Mouse (Mus musculus): ENCODE measurements around the gene Syf2. TPM values are rescaled to one million over a fixed set of nuclear protein-coding genes. Genes with fewer than 3 reads are reported as not detected.

Gene Syf2
- total and polyA plus RNA-seq, 3 experiments = 94.6 to 165 (median 103) TPM

DNA sequence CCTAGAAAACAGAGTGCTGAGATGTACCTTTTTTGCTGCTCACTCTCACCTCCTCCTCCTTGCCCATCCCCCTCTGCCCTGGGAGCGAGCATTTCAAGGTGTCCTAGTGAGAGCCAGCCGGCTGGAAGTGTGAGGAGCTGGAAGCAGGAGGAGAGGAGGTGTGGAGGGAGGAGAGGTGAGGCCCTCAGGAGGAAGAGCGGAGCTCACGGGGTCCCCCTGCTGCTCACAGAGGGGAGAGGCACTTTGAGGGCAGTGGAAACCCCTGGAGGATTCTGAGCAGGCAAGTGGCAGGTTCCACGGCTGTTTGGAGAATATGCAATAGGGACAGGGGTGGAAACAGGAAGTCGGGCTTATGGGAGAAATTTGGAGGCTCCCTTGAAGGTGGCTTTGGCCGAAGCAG is 47.4 kb upstream of the Syf2 start:
- H3K27ac ChIP-seq (ENCODE audit: control insufficient read depth, low read depth, low read length) = no peak overlapping the region
- H3K9ac ChIP-seq (ENCODE audit: control insufficient read depth, low read depth, low read length, poor library complexity, severe bottlenecking) = no peak overlapping the region
- H3K4me1 ChIP-seq (ENCODE audit: control insufficient read depth in 1 of 2, insufficient read depth in 2 of 2, low read length in 2 of 2) = no peaks in the 10 kb centered on the region
- no peak overlapping the region for H3K4me3 ChIP-seq (ENCODE audit: control insufficient read depth in 1 of 2, insufficient read depth in 1 of 2, low read depth in 2 of 2, low read length in 2 of 2)
- DNase-seq (ENCODE audit: low read depth, low spot score) = peak; percentile 71
- H3K9me3 ChIP-seq (replicated peaks; ENCODE audit: insufficient read depth, low read length) = no peaks in the 10 kb centered on the region
- no peaks in the 10 kb centered on the region for H3K36me3 ChIP-seq (ENCODE audit: control insufficient read depth in 1 of 2, insufficient read depth in 2 of 2, low read length in 2 of 2)
- H3K27me3 ChIP-seq (ENCODE audit: control insufficient read depth in 1 of 2, insufficient read depth in 2 of 2, low read length in 2 of 2) = no peaks in the 10 kb centered on the region
- TF ChIP-seq HCFC1 (IDR thresholded peaks at IDR 0.05; ENCODE audit: low read depth, low read length) (no peak), SIN3A (IDR thresholded peaks at IDR 0.05; ENCODE audit: low read length) (peak; percentile 40; the same call in 1 of the 2 replicates), MXI1 (IDR thresholded peaks at IDR 0.05; ENCODE audit: low read depth, low read length) (no peak), TAL1 (IDR thresholded peaks at IDR 0.05; ENCODE audit: low read length) (no peak), MAZ (IDR thresholded peaks at IDR 0.05; ENCODE audit: low read depth, low read length) (0 out of 2 replicates have a peak, but pooled peaks have one; percentile 38), RAD21 (IDR thresholded peaks at IDR 0.05; ENCODE audit: low read depth, low read length) (peak; percentile 60), MYC (IDR thresholded peaks at IDR 0.05; ENCODE audit: low read depth, low read length) (no peak), CTCF (IDR thresholded peaks at IDR 0.05 in 2 of 3, conservative IDR thresholded peaks at IDR 0.05 in 1 of 3; ENCODE audit: control insufficient read depth in 1 of 3, insufficient read depth in 1 of 3, low read depth in 2 of 3, low read length in 3 of 3, poor library complexity in 1 of 3, severe bottlenecking in 1 of 3) (peak; percentile 79 to 89 (median 85)), ZC3H11A (IDR thresholded peaks at IDR 0.05; ENCODE audit: low read depth, low read length) (peak; percentile 66), SMC3 (IDR thresholded peaks at IDR 0.05; ENCODE audit: low read depth, low read length) (peak; percentile 88), POLR2AphosphoS2 (IDR thresholded peaks at IDR 0.05; ENCODE audit: low read length) (no peak), MAFK (IDR thresholded peaks at IDR 0.05; ENCODE audit: borderline replicate concordance, low read depth, low read length) (no peak), RCOR1 (IDR thresholded peaks at IDR 0.05; ENCODE audit: low read depth, low read length) (no peak), JUND (IDR thresholded peaks at IDR 0.05; ENCODE audit: low read depth, low read length) (no peak)
- H3K79me2 ChIP-seq (ENCODE audit: control insufficient read depth, insufficient read depth, low read length, poor library complexity) = no peaks in the 10 kb centered on the region

DNA sequence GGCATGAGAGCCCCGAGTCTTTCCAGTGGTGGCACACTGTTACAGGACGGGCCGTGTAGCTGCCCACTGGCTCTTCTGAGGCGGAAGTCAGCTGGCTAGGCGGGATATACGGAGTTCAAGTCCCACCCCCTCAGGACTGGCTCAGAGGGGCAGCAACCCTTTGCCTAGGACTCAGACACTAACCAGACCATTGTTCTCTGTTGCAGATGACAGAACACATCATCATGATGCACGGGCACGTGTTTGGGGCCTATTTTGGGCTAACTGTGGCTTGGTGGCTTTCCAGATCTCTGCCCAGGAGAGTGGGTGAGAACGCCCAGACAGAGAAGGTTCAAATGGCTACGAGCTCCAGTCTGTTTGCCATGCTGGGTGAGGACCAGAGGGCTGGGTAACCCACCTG is 46.9 kb upstream of the Syf2 start:
- H3K27ac ChIP-seq (ENCODE audit: control insufficient read depth, low read depth, low read length) = no peak overlapping the region
- no peak for DNase-seq (ENCODE audit: low read depth, low spot score)
- H3K9ac ChIP-seq (ENCODE audit: control insufficient read depth, low read depth, low read length, poor library complexity, severe bottlenecking) = no peak overlapping the region
- no peaks in the 10 kb centered on the region for H3K36me3 ChIP-seq (ENCODE audit: control insufficient read depth in 1 of 2, insufficient read depth in 2 of 2, low read length in 2 of 2)
- H3K27me3 ChIP-seq (ENCODE audit: control insufficient read depth in 1 of 2, insufficient read depth in 2 of 2, low read length in 2 of 2) = no peaks in the 10 kb centered on the region
- no peaks in the 10 kb centered on the region for H3K4me1 ChIP-seq (ENCODE audit: control insufficient read depth in 1 of 2, insufficient read depth in 2 of 2, low read length in 2 of 2)
- no peaks in the 10 kb centered on the region for H3K9me3 ChIP-seq (replicated peaks; ENCODE audit: insufficient read depth, low read length)
- no peak overlapping the region for H3K4me3 ChIP-seq (ENCODE audit: control insufficient read depth in 1 of 2, insufficient read depth in 1 of 2, low read depth in 2 of 2, low read length in 2 of 2)
- no peaks in the 10 kb centered on the region for H3K79me2 ChIP-seq (ENCODE audit: control insufficient read depth, insufficient read depth, low read length, poor library complexity)
- TF ChIP-seq E2F4 (IDR thresholded peaks at IDR 0.05; ENCODE audit: borderline replicate concordance, low read depth, low read length) = no peak
- no peak for TF ChIP-seq CHD2 (IDR thresholded peaks at IDR 0.05; ENCODE audit: low read length)
- no peak for TF ChIP-seq TAL1 (IDR thresholded peaks at IDR 0.05; ENCODE audit: low read length)
- no peak for TF ChIP-seq SMC3 (IDR thresholded peaks at IDR 0.05; ENCODE audit: low read depth, low read length)
- TF ChIP-seq MYB (IDR thresholded peaks at IDR 0.05; ENCODE audit: low read depth, low read length) = no peak
- TF ChIP-seq USF2 (IDR thresholded peaks at IDR 0.05; ENCODE audit: borderline replicate concordance in 1 of 2, insufficient read depth in 1 of 2, low read depth in 1 of 2, low read length in 2 of 2) = no peak
- TF ChIP-seq JUND (IDR thresholded peaks at IDR 0.05; ENCODE audit: low read depth, low read length) = no peak
- TF ChIP-seq EP300 (IDR thresholded peaks at IDR 0.05; ENCODE audit: low read depth in 1 of 2, low read length in 2 of 2) = no peak

Measured in MEL (cell line).